Mouse (Mus musculus): Measurements from ENCODE around the gene Stx3.

GRCm38 (mm10) chr19:11811688-11812365, 7.4 kb downstream of the Stx3 start:
- TF ChIP-seq ZNF384 (IDR thresholded peaks at IDR 0.05; ENCODE audit: low read depth, low read length) = no peak
- TF ChIP-seq POLR2AphosphoS2 (IDR thresholded peaks at IDR 0.05; ENCODE audit: low read depth, low read length) = no peak
- no peak for TF ChIP-seq CTCF (conservative IDR thresholded peaks at IDR 0.05 in 1 of 2, IDR thresholded peaks at IDR 0.05 in 1 of 2; ENCODE audit: low read depth in 2 of 2, low read length in 2 of 2)
- TF ChIP-seq MAX (IDR thresholded peaks at IDR 0.05; ENCODE audit: low read length) = no peak
- no peak for TF ChIP-seq POLR2A (IDR thresholded peaks at IDR 0.05; ENCODE audit: low read depth, low read length)
- no peak for TF ChIP-seq KAT2A (IDR thresholded peaks at IDR 0.05; ENCODE audit: insufficient replicate concordance, low read length)
- TF ChIP-seq RCOR1 (conservative IDR thresholded peaks at IDR 0.05; ENCODE audit: low read depth, low read length) = no peak
- no peak for TF ChIP-seq SIN3A (IDR thresholded peaks at IDR 0.05; ENCODE audit: low read length)
- no peak for TF ChIP-seq ZC3H11A (IDR thresholded peaks at IDR 0.05; ENCODE audit: low read depth, low read length)

All from CH12.LX (cell line).